Mouse (Mus musculus): ENCODE results near the gene Kcnk3.

The Kcnk3 gene

GRCm38 (mm10) chr5:30588301-30588968 lies 465 bp downstream of the Kcnk3 start:
- DNase-seq (ENCODE audit: low spot score in 2 of 2) = no peak

DNA sequence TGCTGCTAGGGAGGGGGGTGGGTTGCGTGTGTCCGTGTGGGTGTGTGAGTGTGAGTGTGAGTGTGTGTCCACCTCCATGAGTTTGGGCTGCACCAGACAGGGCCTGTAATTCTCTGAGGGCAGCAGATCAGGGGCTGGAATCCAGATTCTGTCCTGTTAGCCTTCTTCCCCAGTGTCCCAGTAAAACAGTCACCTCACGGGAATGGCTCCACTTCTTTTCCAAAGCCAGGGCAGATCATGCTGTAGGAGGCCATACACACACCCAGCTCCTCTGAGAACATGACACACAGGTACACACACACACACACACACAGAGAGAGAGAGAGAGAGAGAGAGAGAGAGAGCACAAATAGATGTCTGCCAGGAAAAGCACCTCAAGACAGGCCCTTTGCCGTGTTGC lies 1.1 kb downstream of the Kcnk3 start:
- DNase-seq (ENCODE audit: low spot score in 2 of 2) = no peak

GRCm38 (mm10) chr5:30589546-30589945 lies 1.6 kb downstream of the Kcnk3 start:
- no peak for DNase-seq (ENCODE audit: low spot score in 2 of 2)

GRCm38 (mm10) chr5:30590231-30590630 lies 2.3 kb downstream of the Kcnk3 start:
- no peak for DNase-seq (ENCODE audit: low spot score in 2 of 2)

- DNase-seq (ENCODE audit: low spot score in 2 of 2) = no peak
These were observed 3.3 kb downstream of the Kcnk3 start for GRCm38 (mm10) chr5:30591205-30591731.

- no peak for DNase-seq (ENCODE audit: low spot score in 2 of 2)
These were observed 3.8 kb downstream of the Kcnk3 start for GRCm38 (mm10) chr5:30591786-30592185.

- no peak for DNase-seq (ENCODE audit: low spot score in 2 of 2)
These were observed 4.5 kb downstream of the Kcnk3 start for GRCm38 (mm10) chr5:30592279-30592980.

GRCm38 (mm10) chr5:30593360-30593759 lies 5.4 kb downstream of the Kcnk3 start:
- DNase-seq (ENCODE audit: low spot score in 2 of 2) = no peak

DNA sequence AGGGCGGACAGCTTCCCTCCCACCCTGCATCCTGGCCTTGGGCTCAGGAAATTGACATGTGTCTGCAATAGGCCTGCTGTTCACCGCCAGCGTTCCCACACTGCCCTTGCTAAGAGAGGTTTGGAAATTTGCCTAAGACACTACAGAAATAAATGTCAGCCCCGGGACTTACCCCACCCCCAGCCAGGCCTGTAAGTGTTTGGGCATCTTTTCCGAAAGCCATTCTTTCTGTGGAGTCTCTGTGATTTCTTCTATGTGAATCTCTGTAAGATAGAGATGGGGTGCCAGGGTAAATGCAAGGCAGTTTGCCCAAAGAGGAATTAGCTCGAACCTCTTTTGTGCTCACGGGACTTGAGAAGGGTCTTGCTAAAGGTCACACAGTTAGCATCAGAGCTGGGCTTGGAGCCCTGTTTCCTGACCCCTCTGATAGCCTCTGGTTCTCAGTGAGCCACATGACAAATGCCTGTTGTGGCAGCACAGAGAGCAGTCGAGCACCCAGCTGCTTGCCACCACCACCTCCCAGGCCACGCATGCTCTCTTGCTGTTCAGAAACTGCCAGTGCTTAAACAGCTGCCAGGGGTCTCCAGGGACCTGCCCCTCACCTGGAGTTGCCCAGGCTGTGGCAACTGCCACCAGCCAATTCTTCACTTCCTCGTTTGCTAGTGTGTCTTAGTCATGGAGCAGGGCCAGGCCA lies 6.0 kb downstream of the Kcnk3 start:
- no peak for DNase-seq (ENCODE audit: low spot score in 2 of 2)

- no peak for DNase-seq (ENCODE audit: low spot score in 2 of 2)
These were observed 7.1 kb downstream of the Kcnk3 start for GRCm38 (mm10) chr5:30594953-30595560.

- DNase-seq (ENCODE audit: low spot score in 2 of 2) = no peak
These were observed 13.4 kb downstream of the Kcnk3 start for GRCm38 (mm10) chr5:30601397-30601796.

DNA sequence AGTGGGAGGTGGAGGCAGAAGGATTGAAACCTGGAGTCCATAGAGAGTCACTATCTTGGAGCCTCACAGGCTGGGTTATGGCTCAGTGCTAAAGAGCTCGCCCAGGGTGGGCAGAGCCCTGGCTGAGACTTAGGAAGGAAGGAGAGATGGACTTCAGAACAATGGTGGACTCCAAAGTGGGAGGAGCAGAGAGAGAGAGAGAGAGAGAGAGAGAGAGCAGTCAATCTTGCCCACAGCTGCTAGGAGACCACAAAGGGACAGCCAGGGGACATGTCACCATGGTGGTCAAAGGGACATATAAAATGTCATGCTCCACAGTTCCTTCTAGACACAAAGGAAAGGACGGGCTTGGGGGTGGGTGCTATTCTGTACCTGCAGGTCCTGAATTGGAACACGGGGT lies 15.3 kb downstream of the Kcnk3 start:
- DNase-seq (ENCODE audit: low spot score in 2 of 2) = no peak

DNA sequence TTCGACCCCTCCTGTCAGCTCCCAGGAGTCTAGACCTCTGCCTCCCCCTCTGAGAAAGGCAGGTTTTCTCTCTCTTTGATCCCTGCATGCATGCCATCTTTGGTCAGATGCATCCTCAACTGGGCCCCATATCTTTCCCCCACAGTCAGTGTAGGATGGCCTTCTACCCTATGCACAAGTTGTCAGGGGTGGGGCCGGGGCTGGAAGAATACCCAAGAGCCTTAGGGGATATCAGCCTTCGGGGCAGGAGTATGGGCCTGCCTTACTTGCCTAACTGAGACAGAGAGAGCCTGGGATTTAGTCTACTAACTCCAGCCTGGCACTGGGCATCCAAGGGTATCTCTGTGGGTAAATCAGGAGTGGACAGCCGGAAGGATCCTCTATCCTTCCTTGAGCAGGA lies 16.0 kb downstream of the Kcnk3 start:
- no peak for DNase-seq (ENCODE audit: low spot score in 2 of 2)

GRCm38 (mm10) chr5:30604769-30605188 lies 16.8 kb downstream of the Kcnk3 start:
- DNase-seq (ENCODE audit: low spot score in 2 of 2) = no peak

GRCm38 (mm10) chr5:30605649-30606048 lies 17.7 kb downstream of the Kcnk3 start:
- DNase-seq (ENCODE audit: low spot score in 2 of 2) = no peak

- DNase-seq (ENCODE audit: low spot score in 2 of 2) = peak in 1 of 2 experiments; percentile 64
These were observed 18.6 kb downstream of the Kcnk3 start for GRCm38 (mm10) chr5:30606424-30607073.

DNA sequence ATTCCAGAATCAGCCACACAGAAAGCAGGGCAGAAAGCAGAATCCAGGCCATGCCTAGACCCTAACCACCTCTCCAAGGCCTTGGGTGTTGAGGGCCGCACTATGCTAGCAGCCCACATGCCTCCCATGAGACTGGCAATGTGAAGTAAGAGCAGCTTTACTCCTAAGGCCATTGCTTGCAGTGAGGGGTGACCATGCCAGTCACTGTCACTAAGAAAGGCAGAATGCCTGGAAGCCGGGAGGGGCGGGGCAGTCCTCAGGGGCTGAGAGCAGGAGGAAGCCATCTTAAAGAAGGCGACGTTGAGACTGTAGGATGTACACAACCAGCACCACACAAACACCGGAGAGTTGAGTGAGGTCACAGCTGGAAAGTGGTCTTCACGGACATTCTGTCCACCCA lies 21.1 kb downstream of the Kcnk3 start:
- no peak for DNase-seq (ENCODE audit: low spot score in 2 of 2)

DNA sequence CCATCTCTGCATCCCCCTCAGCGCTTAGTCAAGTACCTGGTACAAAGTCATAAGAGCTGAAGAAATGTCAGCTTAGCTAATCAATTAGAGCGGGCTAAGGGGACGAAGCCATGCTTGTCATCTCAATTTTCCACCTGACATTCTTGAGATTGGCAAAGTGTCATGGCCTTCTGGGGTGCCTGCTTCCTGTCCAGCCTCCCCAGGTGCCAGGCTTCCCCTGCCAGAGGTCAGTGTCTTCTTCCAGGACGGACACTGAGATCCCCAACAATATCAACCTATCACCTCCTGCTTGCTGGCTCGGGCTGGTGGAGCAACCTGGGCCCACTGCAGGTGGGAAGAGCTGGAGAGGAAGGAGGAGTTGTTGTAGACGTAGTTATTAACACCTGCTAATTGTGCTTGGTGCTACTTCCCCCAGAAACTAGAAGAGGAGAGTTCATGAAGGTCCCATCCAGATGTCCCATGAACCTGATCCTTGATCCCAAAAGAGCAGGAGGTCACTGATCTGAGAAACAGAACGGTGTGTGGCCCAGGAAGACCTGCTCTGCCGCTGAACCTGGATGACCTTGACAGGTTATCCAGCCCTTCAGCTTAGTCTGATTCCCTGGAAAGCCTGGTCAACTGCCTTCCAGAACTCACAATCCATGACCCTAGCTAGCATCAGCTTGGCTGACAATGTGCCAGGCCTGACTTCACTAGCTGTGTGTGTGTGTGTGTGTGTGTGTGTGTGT lies 22.1 kb downstream of the Kcnk3 start:
- no peak for DNase-seq (ENCODE audit: low spot score in 2 of 2)

GRCm38 (mm10) chr5:30611091-30611490 lies 23.1 kb downstream of the Kcnk3 start:
- no peak for DNase-seq (ENCODE audit: low spot score in 2 of 2)

DNA sequence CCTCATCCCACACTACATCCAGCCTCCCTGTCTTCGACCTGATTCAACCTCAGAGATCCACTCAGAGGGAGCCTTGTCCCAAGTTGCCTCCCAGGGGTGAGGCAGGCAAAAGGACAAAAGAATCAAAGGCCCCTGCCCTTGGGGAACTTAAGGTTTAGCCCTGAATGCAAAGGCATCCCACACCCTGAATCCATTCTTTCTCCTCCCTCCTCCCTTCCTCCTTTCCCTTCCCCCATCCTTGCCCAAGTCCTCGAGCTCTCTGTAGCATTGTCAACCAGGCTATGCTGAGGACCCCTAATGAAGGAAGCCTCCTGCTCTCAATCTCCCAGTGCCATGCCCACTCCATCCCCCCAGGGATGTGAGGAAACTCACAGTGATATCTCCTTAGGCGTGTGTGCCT lies 23.7 kb downstream of the Kcnk3 start:
- DNase-seq (ENCODE audit: low spot score in 2 of 2) = no peak

DNA sequence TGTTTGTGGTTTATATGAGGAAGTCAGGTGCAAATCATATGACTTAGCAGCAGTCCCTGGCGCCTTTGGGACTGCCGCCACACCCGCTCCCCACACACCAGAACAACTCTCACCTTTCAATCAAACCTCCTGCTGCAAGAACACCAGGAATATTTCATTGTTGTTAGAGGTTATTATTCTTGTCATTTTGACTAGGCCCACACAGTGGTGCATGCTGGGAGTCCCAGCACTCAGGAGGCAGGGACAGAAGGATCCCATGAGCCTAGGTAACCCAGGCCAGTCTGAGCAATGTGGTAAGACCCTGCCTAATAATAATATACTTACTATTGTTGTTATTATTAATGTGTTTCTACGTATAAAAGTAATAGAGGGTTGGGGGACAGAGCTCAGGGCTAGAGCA lies 24.6 kb downstream of the Kcnk3 start:
- DNase-seq (ENCODE audit: low spot score in 2 of 2) = no peak
